Mouse (Mus musculus): ENCODE data around the gene Wbp2nl.

- TF ChIP-seq POLR2A (IDR thresholded peaks at IDR 0.05; ENCODE audit: borderline replicate concordance, extremely low read depth, low read depth, low read length) (no peak), CTCF (IDR thresholded peaks at IDR 0.05; ENCODE audit: insufficient read depth, low read length) (no peak)
Measured at GRCm38 (mm10) chr15:82353078-82353744, 54.5 kb downstream of the Wbp2nl start.

Measured in lung, adult 2 months (tissue).